Mouse (Mus musculus) testis, postnatal 14 days (tissue): ENCODE data around the gene Med12l.

Source experiments
- DNase-seq: peaks from one replicate; pipeline ENCODE4 v3.0.0; 2021; ENCODE audit warnings: low spot score

Med12l gene

GRCm38 (mm10) chr3:59005271-59005995 is at the start of gene Med12l:
Gene Med12l (plus strand): TSS chr3:59005825.
- DNase-seq = peak; percentile 73

GRCm38 (mm10) chr3:58961166-58961565 is 44.5 kb upstream of the Med12l start:
- no peak for DNase-seq

- no peak for DNase-seq
Measured at GRCm38 (mm10) chr3:58977413-58977812, 28.2 kb upstream of the Med12l start.

GRCm38 (mm10) chr3:58977906-58978622 is 27.6 kb upstream of the Med12l start:
- no peak for DNase-seq

- no peak for DNase-seq
Measured at GRCm38 (mm10) chr3:58980579-58980978, 25.0 kb upstream of the Med12l start.

GRCm38 (mm10) chr3:58982896-58983837 is 22.5 kb upstream of the Med12l start:
- DNase-seq = peak; percentile 48

GRCm38 (mm10) chr3:58983838-58984598 is 21.6 kb upstream of the Med12l start:
- no peak for DNase-seq

- DNase-seq = no peak
Measured at GRCm38 (mm10) chr3:58985816-58986215, 19.8 kb upstream of the Med12l start.

- DNase-seq = no peak
Measured at GRCm38 (mm10) chr3:58989374-58989773, 16.3 kb upstream of the Med12l start.

GRCm38 (mm10) chr3:58990556-58990955 is 15.1 kb upstream of the Med12l start:
- DNase-seq = no peak

GRCm38 (mm10) chr3:58992122-58992521 is 13.5 kb upstream of the Med12l start:
- DNase-seq = no peak

GRCm38 (mm10) chr3:58993619-58994018 is 12.0 kb upstream of the Med12l start:
- no peak for DNase-seq

- DNase-seq = no peak
Measured at GRCm38 (mm10) chr3:59003756-59004155, 1.9 kb upstream of the Med12l start.

GRCm38 (mm10) chr3:59005996-59006730 is 538 bp downstream of the Med12l start:
- peak; percentile 58 for DNase-seq

GRCm38 (mm10) chr3:59006731-59007441 is 1.3 kb downstream of the Med12l start:
- peak; percentile 81 for DNase-seq

GRCm38 (mm10) chr3:59010276-59010675 is 4.7 kb downstream of the Med12l start:
- DNase-seq = no peak

- DNase-seq = no peak
Measured at GRCm38 (mm10) chr3:59015698-59016412, 10.2 kb downstream of the Med12l start.

- no peak for DNase-seq
Measured at GRCm38 (mm10) chr3:59016501-59016900, 10.9 kb downstream of the Med12l start.

GRCm38 (mm10) chr3:59021236-59021635 is 15.6 kb downstream of the Med12l start:
- DNase-seq = no peak

GRCm38 (mm10) chr3:59022251-59022650 is 16.6 kb downstream of the Med12l start:
- DNase-seq = no peak
